Mouse (Mus musculus) liver, embryonic 12.5 days (tissue): ENCODE measurements around the gene Pnpo. TPM values are rescaled to one million over a fixed set of nuclear protein-coding genes. Genes with fewer than 3 reads are reported as not detected.

ENCODE experiments used
- ATAC-seq: fragments of 200-750 bp; cut with Nextera tagmentation; 2 replicates; pipeline ENCODE4 v1.8.0; 2017; ENCODE audit warnings: moderate number of reproducible peaks, mild to moderate bottlenecking, moderate library complexity
- H3K27ac ChIP-seq: fragments of 300-500 bp; sonication (generic); 2 replicates; pipeline ENCODE4 v1.5.1; 2016; ENCODE audit warnings: mild to moderate bottlenecking
- H3K27me3 ChIP-seq: fragments of 300-500 bp; sonication (generic); replicated peaks from 2 replicates; pipeline ENCODE4 v1.6.1; 2016; ENCODE audit warnings: mild to moderate bottlenecking, moderate library complexity
- H3K36me3 ChIP-seq: fragments of 300-500 bp; sonication (generic); 2 replicates; pipeline ENCODE4 v1.6.1; 2016; ENCODE audit warnings: mild to moderate bottlenecking, moderate library complexity
- H3K4me1 ChIP-seq: fragments of 300-500 bp; sonication (generic); 2 replicates; pipeline ENCODE4 v1.6.1; 2016
- H3K4me2 ChIP-seq: fragments of 300-500 bp; sonication (generic); 2 replicates; pipeline ENCODE4 v1.6.1; 2016; ENCODE audit warnings: mild to moderate bottlenecking, moderate library complexity
- H3K4me3 ChIP-seq: fragments of 300-500 bp; sonication (generic); 2 replicates; pipeline ENCODE4 v1.5.1; 2016; ENCODE audit warnings: mild to moderate bottlenecking, moderate library complexity
- H3K9ac ChIP-seq: fragments of 300-500 bp; sonication (generic); 2 replicates; pipeline ENCODE4 v1.6.1; 2016; ENCODE audit warnings: mild to moderate bottlenecking, moderate library complexity
- H3K9me3 ChIP-seq: fragments of 300-500 bp; sonication (generic); replicated peaks from 2 replicates; pipeline ENCODE4 v1.6.1; 2016; ENCODE audit warnings: mild to moderate bottlenecking, moderate library complexity
- WGBS: fragments of 180-500 bp; shearing (Covaris S2); methylation state at CpG from one replicate; pipeline ENCODE4 v1.1.7; 2016; ENCODE audit not compliant: insufficient replicate concordance; 5-methylcytosine and 5-hydroxymethylcytosine counted together
- polyA plus RNA-seq: library from polyadenylated mRNA; unstranded; fragments of >200 nt; fragmentation: Nextera tagmentation; extraction: Ambion mirVana; gene quantifications from 2 replicates; pipeline ENCODE4 v1.2.1, GENCODE M21; 2016

The Pnpo gene
- polyA plus RNA-seq, 1 experiment from 2014 or later = 528 TPM

DNA sequence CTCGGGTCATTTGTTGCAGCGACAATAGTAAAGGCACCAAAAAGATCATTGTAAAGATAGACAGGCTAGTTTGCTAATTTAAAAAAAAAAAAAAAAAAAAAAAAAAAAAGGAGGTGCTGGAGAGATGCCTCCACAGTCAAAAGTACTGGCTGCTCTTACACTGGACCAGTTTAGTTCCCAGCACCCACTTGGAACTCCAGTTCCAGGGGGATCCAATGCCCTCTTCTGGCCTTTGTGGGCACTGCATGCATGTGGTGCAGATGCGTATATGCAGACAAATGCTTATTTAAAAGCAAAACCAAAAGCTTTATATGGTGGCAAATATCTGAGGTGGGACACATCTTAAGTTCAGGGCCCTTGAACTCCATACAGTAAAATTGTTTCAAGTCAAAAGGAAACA, 7.0 kb upstream of the Pnpo start:
- H3K27ac ChIP-seq = peak overlapping the region; percentile 98
- H3K36me3 ChIP-seq = peaks cover 89% of the 10 kb centered on the region
- 0 out of 2 replicates have a peak, but pooled peaks cover 3% of the 10 kb centered on the region for H3K9me3 ChIP-seq
- H3K4me1 ChIP-seq = peaks cover 95% of the 10 kb centered on the region
- no peak overlapping the region; the same call in 1 of the 2 replicates for H3K9ac ChIP-seq
- no peak overlapping the region for H3K4me3 ChIP-seq
- no peaks in the 10 kb centered on the region for H3K27me3 ChIP-seq
- WGBS = 93% methylated on average over 3 of the region's 3 CpGs
- ATAC-seq = no peak
- H3K4me2 ChIP-seq = no peak overlapping the region

DNA sequence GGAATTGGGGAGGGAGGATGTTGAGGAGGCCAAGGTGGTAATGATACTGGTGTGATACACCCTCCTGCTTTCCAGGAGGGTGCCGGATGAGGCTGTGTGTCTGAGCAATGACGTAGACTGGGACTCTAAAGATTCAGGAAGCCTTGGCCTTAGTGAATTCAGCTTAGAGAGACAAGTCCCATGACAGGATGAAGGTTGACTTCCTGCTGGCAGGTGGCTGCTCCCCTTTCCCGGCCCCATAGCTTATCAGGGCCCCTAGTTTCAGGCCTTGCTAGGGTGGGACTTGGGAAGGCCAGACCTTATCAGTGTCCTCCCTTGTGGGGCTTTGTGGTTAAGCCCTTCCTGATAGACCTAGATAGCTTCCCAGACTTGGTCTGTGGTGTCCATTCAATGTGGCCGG, 4.1 kb upstream of the Pnpo start:
- Histone ChIP-seq H3K4me2 (peak overlapping the region; percentile 96), H3K4me1 (peaks cover 86% of the 10 kb centered on the region), H3K36me3 (peaks cover 68% of the 10 kb centered on the region), H3K4me3 (peak overlapping the region; percentile 76), H3K27ac (peak overlapping the region; percentile 98), H3K9me3 (0 out of 2 replicates have a peak, but pooled peaks cover 3% of the 10 kb centered on the region), H3K27me3 (no peaks in the 10 kb centered on the region), H3K9ac (peak overlapping the region; percentile 90)
- WGBS = 16% methylated on average over 4 of the region's 4 CpGs
- peak; percentile 78 for ATAC-seq

DNA sequence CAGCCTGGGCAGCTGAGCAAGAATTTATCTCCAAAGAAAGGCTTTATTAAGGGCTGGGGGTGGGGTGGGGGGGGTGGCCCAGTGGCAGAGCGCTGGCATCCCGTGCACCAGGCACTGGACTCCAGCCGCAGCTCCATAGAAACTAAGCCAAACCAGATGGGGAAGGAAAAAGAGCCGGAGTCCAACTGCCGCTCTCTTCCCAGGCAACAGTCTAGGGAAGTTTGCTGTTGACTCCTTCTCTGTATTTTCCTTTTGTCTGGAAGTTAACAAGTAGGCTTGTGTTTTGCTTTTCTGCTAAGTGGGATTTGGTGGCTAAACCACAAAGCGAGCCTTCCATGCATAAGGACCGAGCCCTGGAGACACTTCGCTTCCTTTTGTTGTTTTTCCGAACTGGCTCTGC, 2.7 kb upstream of the Pnpo start:
- peaks cover 66% of the 10 kb centered on the region for H3K36me3 ChIP-seq
- ATAC-seq = no peak
- H3K4me1 ChIP-seq = peaks cover 75% of the 10 kb centered on the region
- no peaks in the 10 kb centered on the region for H3K27me3 ChIP-seq
- H3K27ac ChIP-seq = peak overlapping the region; percentile 98
- WGBS = 45% methylated on average over 9 of the region's 9 CpGs
- peak overlapping the region; percentile 76 for H3K4me3 ChIP-seq
- H3K4me2 ChIP-seq = peak overlapping the region; percentile 96
- H3K9me3 ChIP-seq = 0 out of 2 replicates have a peak, but pooled peaks cover 3% of the 10 kb centered on the region
- peak overlapping the region; percentile 90 for H3K9ac ChIP-seq

DNA sequence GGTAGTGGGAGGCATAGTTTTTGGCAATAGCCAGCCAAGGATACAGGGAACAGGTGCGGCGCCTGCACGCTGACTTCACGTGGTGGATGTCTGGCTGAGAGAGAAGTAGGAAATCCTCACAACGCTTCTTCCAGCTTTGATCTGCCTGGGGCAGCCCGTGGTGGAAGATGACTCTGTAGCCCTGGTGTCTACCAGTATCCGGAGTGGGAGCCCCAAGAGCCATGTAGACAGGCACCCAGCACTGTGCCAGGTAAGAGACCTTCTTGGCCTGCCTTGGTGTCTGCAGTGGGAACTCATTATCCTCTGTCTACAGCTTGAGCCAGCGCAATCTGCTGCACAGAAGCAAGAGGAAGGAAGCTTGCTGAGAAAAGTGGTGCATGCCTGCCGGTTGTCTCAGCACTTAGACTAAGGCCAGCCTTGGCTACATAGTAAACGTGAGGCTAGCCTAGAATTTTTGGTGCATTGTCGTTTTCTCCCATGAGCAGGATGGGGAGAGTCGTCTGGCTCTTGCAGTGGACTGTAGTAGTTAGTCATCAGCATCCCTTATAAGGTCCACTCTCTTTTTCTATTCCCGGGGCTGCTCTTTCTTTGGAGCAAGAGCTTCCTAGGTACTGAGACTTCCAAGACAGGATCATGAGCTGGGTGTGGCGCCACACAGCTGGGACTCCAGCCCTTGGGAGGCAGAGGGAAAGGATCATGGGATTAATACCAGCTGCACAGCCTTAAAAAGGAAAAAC, 1.2 kb upstream of the Pnpo start:
- H3K36me3 ChIP-seq = peaks cover 66% of the 10 kb centered on the region
- WGBS = 17% methylated on average over 14 of the region's 14 CpGs
- H3K4me1 ChIP-seq = peaks cover 75% of the 10 kb centered on the region
- no peak for ATAC-seq
- peak overlapping the region; percentile 90 for H3K9ac ChIP-seq
- peak overlapping the region; percentile 76 for H3K4me3 ChIP-seq
- no peaks in the 10 kb centered on the region for H3K9me3 ChIP-seq
- peak overlapping the region; percentile 96 for H3K4me2 ChIP-seq
- no peaks in the 10 kb centered on the region for H3K27me3 ChIP-seq
- peak overlapping the region; percentile 98 for H3K27ac ChIP-seq

DNA sequence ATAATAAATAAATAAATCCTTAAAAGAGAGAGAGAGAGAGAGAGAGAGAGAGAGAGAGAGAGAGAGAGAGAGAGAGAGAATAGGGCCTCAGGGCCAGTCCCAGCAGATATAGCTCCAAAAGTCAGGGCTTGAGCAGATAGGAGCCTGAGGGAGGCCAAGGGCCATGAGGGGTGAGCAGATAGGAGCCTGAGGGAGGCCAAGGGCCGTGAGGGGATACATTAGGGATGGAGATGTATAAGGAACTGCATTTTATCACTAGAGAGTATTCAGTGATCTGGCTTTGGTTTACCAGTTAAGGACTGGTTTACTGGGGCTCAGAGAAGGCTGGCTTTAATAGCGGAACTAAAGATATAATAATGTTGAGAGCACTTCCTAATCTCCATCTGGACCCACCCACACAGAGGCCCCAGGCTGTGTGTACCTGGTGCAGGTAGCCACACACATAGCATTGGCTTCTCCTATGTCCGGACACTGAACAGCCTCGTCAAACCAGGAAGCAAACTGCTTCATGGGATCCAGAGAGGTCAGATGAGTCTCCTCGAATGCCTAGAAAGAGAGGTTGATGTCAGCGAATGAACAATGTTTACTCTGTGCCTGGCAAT, 1.7 kb downstream of the Pnpo start:
- Histone ChIP-seq H3K9me3 (no peaks in the 10 kb centered on the region), H3K4me1 (peaks cover 75% of the 10 kb centered on the region), H3K27ac (peak overlapping the region; percentile 98), H3K36me3 (peaks cover 74% of the 10 kb centered on the region), H3K27me3 (no peaks in the 10 kb centered on the region), H3K9ac (peak overlapping the region; percentile 90), H3K4me2 (peak overlapping the region; percentile 96), H3K4me3 (peak overlapping the region; percentile 76)
- peak; percentile 76 for ATAC-seq
- 36% methylated on average over 6 of the region's 6 CpGs for WGBS

DNA sequence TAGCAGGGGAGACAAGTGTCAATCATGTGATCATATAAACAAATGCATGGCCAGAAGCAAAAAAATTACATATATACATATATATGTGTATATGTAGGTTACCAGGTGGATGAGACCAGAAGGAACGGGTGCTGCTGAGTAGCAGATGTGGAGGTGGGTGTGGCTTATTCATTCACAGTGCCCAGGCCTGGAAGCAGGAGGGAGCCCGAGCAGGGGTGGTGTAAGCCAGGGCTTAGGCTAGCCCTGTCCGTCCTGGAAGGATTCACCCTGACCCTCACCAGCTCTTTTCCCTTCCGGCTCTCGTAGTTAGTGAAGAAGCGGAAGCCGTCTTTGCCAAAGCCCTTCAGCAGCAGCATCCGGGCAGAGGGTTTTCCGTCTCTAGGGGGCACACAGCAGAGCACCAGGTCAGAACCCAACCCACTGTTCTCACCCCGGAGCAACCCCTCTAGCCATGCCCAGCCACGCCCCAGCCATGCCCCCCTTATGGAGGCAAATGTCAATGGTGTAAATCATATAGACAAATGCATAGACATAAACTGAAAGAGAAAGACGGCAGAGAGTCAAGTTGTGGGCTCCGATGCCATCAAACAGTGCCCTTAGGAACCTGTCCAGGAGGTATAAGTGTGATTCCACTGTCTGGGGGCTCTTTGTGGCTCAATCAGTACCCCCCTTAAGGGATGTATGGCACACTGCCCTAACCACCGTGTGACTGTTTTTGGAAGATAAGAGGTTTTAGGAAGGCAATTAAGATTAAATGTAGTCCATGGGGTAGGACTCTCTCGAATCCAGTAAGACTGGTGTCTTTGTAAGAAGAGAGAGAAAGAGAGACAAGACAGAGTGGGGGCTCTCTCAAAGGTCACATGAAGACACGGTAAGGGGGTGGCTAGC, 3.0 kb downstream of the Pnpo start:
- Histone ChIP-seq H3K27me3 (no peaks in the 10 kb centered on the region), H3K4me2 (peak overlapping the region; percentile 96), H3K4me3 (peak overlapping the region; percentile 76), H3K9ac (peak overlapping the region; percentile 90), H3K9me3 (no peaks in the 10 kb centered on the region), H3K36me3 (peaks cover 77% of the 10 kb centered on the region), H3K27ac (peak overlapping the region; percentile 98), H3K4me1 (peaks cover 76% of the 10 kb centered on the region)
- 46% methylated on average over 16 of the region's 16 CpGs for WGBS
- ATAC-seq = peak; percentile 11

DNA sequence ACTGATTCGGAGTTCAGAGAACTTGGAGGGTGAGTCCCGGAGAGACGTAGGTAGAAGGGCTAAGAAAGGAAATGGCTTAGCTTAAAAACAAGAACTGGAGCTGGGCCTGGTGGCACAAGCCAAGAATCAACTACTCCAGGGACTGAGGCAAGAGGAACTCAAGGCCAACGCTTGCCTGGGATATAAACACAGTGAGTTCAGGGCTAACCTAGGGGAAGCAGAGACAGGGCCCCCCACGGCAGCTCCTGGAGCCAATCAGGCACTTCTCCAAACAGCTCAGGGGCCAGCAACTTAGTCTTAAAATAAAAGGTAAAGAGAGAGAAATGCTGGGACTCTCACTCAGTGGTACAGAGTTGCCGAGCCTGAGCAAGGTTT, 5.4 kb downstream of the Pnpo start:
- Histone ChIP-seq H3K9ac (peak overlapping the region; percentile 90), H3K27ac (peak overlapping the region; percentile 98), H3K9me3 (no peaks in the 10 kb centered on the region), H3K4me1 (peaks cover 83% of the 10 kb centered on the region), H3K4me3 (peak overlapping the region; percentile 76), H3K36me3 (peaks cover 77% of the 10 kb centered on the region), H3K27me3 (no peaks in the 10 kb centered on the region), H3K4me2 (peak overlapping the region; percentile 96)
- 79% methylated on average over 6 of the region's 6 CpGs for WGBS
- ATAC-seq = no peak

DNA sequence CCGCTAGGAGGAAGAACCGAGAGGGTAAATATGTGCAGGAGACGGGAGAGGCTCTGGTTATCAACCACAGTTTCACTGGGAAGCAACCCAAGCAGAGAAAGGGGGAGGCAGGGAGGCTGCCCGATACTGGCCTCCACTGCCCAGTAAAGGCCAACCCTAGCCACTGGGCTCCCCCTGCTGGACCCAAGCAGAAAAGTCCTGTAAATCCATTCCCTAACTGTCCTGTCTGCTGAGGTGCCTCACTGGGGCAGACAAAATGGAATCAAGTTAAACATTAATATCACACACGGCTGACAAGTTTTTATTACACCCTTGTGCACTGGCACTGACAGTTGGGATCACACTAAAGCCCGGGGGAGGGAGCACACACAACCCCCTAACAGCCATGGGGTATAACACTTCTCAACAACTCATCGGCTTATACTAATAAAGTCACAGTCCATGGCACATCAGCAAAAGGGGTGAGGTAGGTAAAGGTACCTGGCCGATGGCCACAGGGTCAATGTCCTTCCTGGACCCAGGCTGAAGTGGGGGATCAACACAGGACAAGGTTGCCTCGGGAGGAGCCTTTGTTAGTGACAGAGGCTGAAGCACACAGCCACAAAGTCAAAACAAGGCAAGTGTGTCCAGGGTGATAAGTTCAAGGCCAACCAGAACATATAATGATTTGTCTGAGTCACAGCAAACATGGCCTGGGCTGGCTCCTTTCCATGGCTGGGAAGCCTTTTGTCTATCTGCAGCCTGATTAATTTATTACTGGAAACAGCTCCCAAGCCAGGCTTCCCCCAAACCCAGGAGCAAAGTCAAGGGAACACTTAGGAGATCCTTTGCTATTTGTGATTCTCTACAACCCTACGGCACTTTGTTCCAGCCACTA, 6.0 kb downstream of the Pnpo start:
- H3K27ac ChIP-seq = peak overlapping the region; percentile 98
- no peaks in the 10 kb centered on the region for H3K27me3 ChIP-seq
- peak overlapping the region; percentile 96 for H3K4me2 ChIP-seq
- 55% methylated on average over 10 of the region's 10 CpGs for WGBS
- H3K4me3 ChIP-seq = no peak overlapping the region; the same call in none of the 2 replicates
- H3K9me3 ChIP-seq = no peaks in the 10 kb centered on the region
- no peak; the same call in 1 of the 2 replicates for ATAC-seq
- peak overlapping the region; percentile 90 for H3K9ac ChIP-seq
- peaks cover 89% of the 10 kb centered on the region for H3K4me1 ChIP-seq
- H3K36me3 ChIP-seq = peaks cover 77% of the 10 kb centered on the region

DNA sequence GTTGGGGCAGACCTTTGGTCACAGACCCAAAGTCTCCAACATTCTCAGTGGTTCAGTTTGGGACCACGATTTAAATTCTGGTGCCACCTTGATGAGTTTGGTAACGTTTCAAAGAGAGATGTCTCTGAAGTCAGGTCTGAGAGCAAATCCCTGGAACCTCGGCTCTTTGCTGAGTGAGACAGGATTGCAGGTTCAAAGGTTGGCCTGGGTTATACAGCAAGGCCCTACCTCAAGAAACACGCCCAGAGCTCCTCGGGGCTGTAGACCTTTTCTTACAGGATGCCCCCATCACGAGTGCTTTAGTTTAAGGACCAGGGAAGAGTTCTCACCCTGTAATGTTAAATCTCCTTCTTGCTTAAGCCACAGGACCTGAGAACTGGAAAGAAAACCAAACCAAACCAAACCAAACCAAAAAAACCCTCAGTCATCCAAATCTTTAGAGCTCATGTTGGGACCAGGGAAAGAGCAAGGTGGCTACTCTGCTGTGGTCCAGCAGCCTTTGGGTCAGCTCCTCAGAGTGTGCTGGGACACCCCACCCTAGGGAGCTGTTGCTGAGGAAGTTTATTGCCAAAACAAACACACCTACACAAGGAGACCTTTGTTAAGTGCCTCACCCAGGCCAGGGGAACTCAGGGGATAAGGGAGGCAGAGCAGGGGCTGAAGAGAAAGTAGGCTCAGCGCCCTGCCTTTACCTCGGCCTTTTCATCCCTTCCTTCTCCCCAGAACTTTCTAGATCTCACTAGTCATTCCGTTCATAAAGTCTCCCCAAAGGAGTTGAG, 7.7 kb downstream of the Pnpo start:
- Histone ChIP-seq H3K4me3 (no peak overlapping the region), H3K36me3 (peaks cover 60% of the 10 kb centered on the region), H3K4me1 (peaks cover 97% of the 10 kb centered on the region), H3K27ac (peak overlapping the region; percentile 98), H3K27me3 (no peaks in the 10 kb centered on the region), H3K9me3 (no peaks in the 10 kb centered on the region), H3K9ac (peak overlapping the region; percentile 33), H3K4me2 (peak overlapping the region; percentile 62; the same call in 1 of the 2 replicates)
- 79% methylated on average over 9 of the region's 9 CpGs for WGBS
- ATAC-seq = no peak

DNA sequence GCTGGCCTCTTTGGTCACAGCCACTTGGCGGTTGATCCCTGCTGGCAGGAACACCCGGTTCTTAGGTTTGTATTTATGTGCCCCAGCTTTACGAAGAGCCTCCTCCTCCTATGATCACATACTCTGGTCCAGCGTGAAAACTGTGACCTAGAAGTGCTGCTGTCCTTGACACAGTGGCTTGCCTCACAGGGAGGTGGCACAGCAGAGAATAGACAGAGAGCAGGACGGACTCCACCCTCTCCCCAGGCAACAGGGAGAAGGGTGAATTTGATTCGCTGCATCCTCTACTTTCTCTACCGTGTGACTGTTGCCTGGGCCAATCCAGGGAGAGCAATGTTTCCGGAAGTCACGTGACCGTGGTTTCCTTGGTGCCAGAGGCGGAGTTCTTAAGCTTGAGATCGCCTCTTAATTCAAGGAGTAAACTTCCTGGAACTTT, 8.8 kb downstream of the Pnpo start:
- Histone ChIP-seq H3K4me3 (peak overlapping the region; percentile 25), H3K4me2 (peak overlapping the region; percentile 62), H3K4me1 (peaks cover 97% of the 10 kb centered on the region), H3K9ac (peak overlapping the region; percentile 64), H3K27me3 (no peaks in the 10 kb centered on the region), H3K36me3 (peaks cover 49% of the 10 kb centered on the region), H3K9me3 (no peaks in the 10 kb centered on the region), H3K27ac (peak overlapping the region; percentile 98)
- 23% methylated on average over 12 of the region's 12 CpGs for whole genome bisulfite sequencing
- ATAC-seq = peak; percentile 97
